Mouse (Mus musculus) C2C12 (cell line): ENCODE results near the gene 1700028K03Rik.

Experiments used
- CTCF ChIP-seq: IDR thresholded peaks from one replicate; pipeline ENCODE4 v1.5.1; 2011; ENCODE audit not compliant: control insufficient read depth, insufficient read depth, insufficient read length
- FOSL1 ChIP-seq: IDR thresholded peaks from one replicate; pipeline ENCODE4 v1.8.0; 2011; ENCODE audit warnings: mild to moderate bottlenecking, low read length; ENCODE audit not compliant: poor library complexity, insufficient read depth, severe bottlenecking
- USF1 ChIP-seq: IDR thresholded peaks from one replicate; pipeline ENCODE4 v1.6.1; 2011; ENCODE audit warnings: low read depth, mild to moderate bottlenecking, control low read depth, moderate library complexity

- TF ChIP-seq CTCF (no peak), USF1 (no peak), FOSL1 (no peak)
These were observed 43.5 kb upstream of the 1700028K03Rik start for GRCm38 (mm10) chr5:107491036-107491435.
